Mouse (Mus musculus) CH12.LX (cell line): ENCODE data around the gene Adamtsl4.

Source experiments
- ETS1 ChIP-seq: conservative IDR thresholded peaks from 2 replicates; pipeline ENCODE4 v1.6.1; 2012; ENCODE audit warnings: low read depth, mild to moderate bottlenecking, inconsistent platforms, low read length, improper control_type of control experiment, moderate library complexity
- MAX ChIP-seq: IDR thresholded peaks from 2 replicates; pipeline ENCODE4 v1.6.1; 2011; ENCODE audit warnings: low read length, improper control_type of control experiment
- MYC ChIP-seq: IDR thresholded peaks from 2 replicates; pipeline ENCODE4 v1.6.1; 2011; ENCODE audit warnings: low read depth, mild to moderate bottlenecking, improper control_type of control experiment, low read length
- POLR2A ChIP-seq: IDR thresholded peaks from 2 replicates; pipeline ENCODE4 v1.6.1; 2011; ENCODE audit warnings: low read depth, mild to moderate bottlenecking, improper control_type of control experiment, low read length
- TCF12 ChIP-seq: IDR thresholded peaks from 2 replicates; pipeline ENCODE4 v1.6.1; 2014; ENCODE audit warnings: low read depth, mild to moderate bottlenecking, inconsistent platforms, low read length, improper control_type of control experiment

GRCm38 (mm10) chr3:95701877-95702540 is 14.3 kb upstream of the Adamtsl4 start:
- TF ChIP-seq MAX (no peak), TCF12 (no peak), POLR2A (no peak), MYC (no peak), ETS1 (no peak)
